Mouse (Mus musculus): ENCODE results near the gene Agtr1a. TPM values are rescaled to one million over a fixed set of nuclear protein-coding genes. Genes with fewer than 3 reads are reported as not detected.

The Agtr1a gene
- total and polyA plus RNA-seq, 2 experiments from 2014 or later: 0.94 to 1.8 TPM

DNA sequence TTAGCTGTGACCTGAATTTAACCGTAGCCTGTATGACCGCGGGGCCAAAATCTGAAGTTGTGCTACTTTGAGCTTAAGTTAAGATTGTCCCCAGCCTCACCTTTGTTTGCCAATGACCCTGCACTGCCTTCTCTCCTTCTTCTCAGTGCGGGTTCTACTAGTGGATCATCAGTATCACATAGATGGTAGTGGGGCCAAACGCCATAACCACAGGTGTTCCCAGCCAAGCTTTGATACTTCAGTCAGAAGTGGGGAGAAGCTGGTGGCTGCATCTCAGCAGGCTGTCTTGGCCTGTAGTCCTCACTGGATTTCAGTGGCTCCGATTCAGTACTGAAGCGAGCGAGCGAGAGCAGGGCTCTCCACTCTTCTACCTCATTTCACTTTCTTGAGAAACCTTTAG is 672 bp downstream of the Agtr1a start:
- no peaks in the 10 kb centered on the region for H3K27me3 ChIP-seq (ENCODE audit: insufficient read depth, low read length)
- no peak overlapping the region for H3K27ac ChIP-seq (ENCODE audit: low read depth, low read length)
- ATAC-seq (no peak), DNase-seq (no peak)
- no peaks in the 10 kb centered on the region for H3K36me3 ChIP-seq (ENCODE audit: insufficient read depth)
- peak overlapping the region; percentile 48 for H3K4me3 ChIP-seq (ENCODE audit: low read depth, low read length)
- 28% methylated on average over 9 of the region's 9 CpGs for WGBS
- TF ChIP-seq CTCF (IDR thresholded peaks at IDR 0.05; ENCODE audit: low read depth): no peak
- H3K4me1 ChIP-seq (ENCODE audit: insufficient read depth): no peaks in the 10 kb centered on the region
- peak overlapping the region; percentile 97 for H3K4me2 ChIP-seq (ENCODE audit: low read depth)
- H3K9ac ChIP-seq: peak overlapping the region; percentile 53; the same call in 1 of the 2 replicates
- H3K9me3 ChIP-seq (ENCODE audit: low read length): no peaks in the 10 kb centered on the region

DNA sequence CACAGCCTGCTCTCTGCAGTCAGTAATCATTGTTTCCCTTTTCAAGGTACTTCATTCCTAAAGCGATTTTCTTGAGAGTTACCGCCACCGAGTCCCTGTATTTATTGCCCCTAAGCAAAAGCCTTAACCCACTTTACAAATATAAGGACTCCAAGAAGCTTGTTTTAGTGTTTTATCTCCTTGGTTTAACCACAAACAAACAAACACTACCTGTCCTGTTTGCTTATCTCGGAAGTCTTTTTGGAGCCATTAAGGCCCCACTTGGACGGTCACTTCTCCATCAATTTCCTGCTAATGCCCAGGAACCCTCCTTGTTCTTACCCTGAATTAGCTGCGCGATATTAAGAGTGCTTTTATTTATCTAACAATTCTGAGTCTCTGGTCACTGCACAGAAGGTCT is 1.4 kb downstream of the Agtr1a start:
- H3K9me3 ChIP-seq (ENCODE audit: low read length): no peaks in the 10 kb centered on the region
- H3K4me1 ChIP-seq (ENCODE audit: insufficient read depth): no peaks in the 10 kb centered on the region
- DNase-seq: no peak
- no peak for TF ChIP-seq CTCF (IDR thresholded peaks at IDR 0.05; ENCODE audit: low read depth)
- 84% methylated on average over 7 of the region's 7 CpGs for WGBS
- no peaks in the 10 kb centered on the region for H3K36me3 ChIP-seq (ENCODE audit: insufficient read depth)
- no peak overlapping the region for H3K27ac ChIP-seq (ENCODE audit: low read depth, low read length)
- H3K4me3 ChIP-seq (ENCODE audit: low read depth, low read length): no peak overlapping the region
- ATAC-seq: no peak
- H3K9ac ChIP-seq: no peak overlapping the region
- H3K4me2 ChIP-seq (ENCODE audit: low read depth): no peak overlapping the region
- H3K27me3 ChIP-seq (ENCODE audit: insufficient read depth, low read length): no peaks in the 10 kb centered on the region

DNA sequence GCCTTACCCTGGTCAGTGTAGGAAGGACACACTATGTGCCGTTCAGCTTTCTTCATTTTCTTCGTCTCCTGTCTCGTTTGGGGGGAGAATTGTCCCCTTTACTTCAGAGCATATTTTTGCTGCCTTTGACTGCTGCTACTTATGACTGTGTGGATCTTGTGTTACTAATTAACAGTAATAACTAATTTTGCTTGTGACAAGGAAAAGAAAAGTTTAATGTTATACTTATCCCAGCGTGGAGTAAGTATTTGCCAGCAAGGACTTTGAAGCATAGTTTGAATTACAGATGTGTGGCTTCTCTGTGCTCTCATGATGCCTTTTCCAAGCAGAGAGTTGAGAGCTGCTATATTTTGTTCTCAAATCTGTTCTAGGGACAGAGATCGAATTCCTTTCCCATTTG is 2.3 kb downstream of the Agtr1a start:
- TF ChIP-seq CTCF (IDR thresholded peaks at IDR 0.05; ENCODE audit: low read depth): no peak
- Histone ChIP-seq H3K4me3 (ENCODE audit: low read depth, low read length) (no peak overlapping the region), H3K9me3 (ENCODE audit: low read length) (no peaks in the 10 kb centered on the region), H3K4me1 (ENCODE audit: insufficient read depth) (no peaks in the 10 kb centered on the region), H3K9ac (no peak overlapping the region), H3K27ac (ENCODE audit: low read depth, low read length) (no peak overlapping the region), H3K27me3 (ENCODE audit: insufficient read depth, low read length) (no peaks in the 10 kb centered on the region), H3K36me3 (ENCODE audit: insufficient read depth) (no peaks in the 10 kb centered on the region), H3K4me2 (ENCODE audit: low read depth) (no peak overlapping the region)
- no peak for ATAC-seq
- no peak for DNase-seq
- 86% methylated on average over 5 of the region's 5 CpGs for WGBS

DNA sequence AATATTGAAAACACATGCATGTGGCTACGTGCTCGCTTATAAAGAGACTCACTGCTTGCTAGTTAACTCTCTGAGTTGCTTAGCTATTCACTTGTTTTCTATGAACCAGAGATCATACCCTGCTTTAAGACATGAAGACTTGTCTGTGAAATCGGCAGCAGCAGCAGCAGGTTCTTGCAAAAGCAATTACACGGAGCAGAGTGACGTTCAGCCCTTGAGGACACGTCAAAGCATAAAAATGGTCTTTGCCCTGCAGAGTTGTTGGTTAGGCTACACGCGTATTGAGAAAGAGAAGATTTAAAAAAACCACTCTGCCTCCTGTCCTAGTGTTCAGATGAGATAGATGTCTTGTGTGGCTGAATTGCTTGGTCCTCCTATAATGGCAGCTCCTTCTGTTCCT is 3.7 kb downstream of the Agtr1a start:
- ATAC-seq (no peak), DNase-seq (no peak)
- WGBS: 88% methylated on average over 8 of the region's 8 CpGs
- Histone ChIP-seq H3K4me2 (ENCODE audit: low read depth) (no peak overlapping the region), H3K36me3 (ENCODE audit: insufficient read depth) (no peaks in the 10 kb centered on the region), H3K27me3 (ENCODE audit: insufficient read depth, low read length) (no peaks in the 10 kb centered on the region), H3K9me3 (ENCODE audit: low read length) (no peaks in the 10 kb centered on the region), H3K4me3 (ENCODE audit: low read depth, low read length) (no peak overlapping the region), H3K4me1 (ENCODE audit: insufficient read depth) (no peaks in the 10 kb centered on the region), H3K9ac (no peak overlapping the region), H3K27ac (ENCODE audit: low read depth, low read length) (no peak overlapping the region)
- no peak for TF ChIP-seq CTCF (IDR thresholded peaks at IDR 0.05; ENCODE audit: low read depth)

DNA sequence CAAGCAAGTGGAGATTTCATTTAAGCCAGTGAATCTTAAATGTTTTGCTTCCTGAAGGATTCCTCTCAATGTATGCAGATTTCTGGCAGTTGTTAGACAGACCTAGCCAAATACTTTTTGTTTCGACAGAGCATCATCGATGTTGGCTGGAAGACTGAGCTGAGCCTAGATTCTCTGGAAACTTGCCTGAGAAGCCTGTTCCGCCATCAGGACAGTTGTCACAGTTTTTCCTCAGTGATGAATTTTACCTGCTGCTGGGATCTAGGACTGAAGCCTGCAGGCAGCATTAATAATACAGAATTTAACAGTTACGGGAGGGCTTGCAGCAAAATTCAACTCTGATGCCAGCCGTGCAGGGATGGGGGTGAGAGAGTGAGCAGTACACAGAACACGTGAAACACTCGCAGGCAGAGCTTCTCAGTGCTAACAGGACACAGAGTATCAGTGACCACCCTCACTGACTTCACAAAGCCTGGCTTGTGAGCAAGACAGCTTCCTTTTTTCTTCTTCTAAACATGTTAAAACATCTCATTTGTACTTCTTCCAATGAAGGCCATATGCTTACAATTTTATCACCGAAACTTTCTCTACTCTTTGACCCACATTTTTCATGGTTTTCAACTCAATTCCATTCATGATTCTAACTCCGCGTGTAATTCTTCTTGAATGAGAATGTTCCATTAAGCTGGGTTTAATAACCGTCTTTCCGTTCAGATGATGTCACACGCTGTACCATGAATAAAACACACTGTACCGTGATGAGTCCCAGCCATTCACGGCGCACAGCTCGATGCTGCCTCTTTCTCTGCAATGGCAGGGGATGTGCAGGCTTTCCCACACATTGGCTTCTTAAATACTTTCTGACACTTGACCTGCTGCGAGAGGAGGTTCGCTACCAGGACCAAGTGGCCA is 6.0 kb downstream of the Agtr1a start:
- peak; percentile 92 for ATAC-seq
- peak; percentile 52 for DNase-seq
- no peak overlapping the region for H3K9ac ChIP-seq

DNA sequence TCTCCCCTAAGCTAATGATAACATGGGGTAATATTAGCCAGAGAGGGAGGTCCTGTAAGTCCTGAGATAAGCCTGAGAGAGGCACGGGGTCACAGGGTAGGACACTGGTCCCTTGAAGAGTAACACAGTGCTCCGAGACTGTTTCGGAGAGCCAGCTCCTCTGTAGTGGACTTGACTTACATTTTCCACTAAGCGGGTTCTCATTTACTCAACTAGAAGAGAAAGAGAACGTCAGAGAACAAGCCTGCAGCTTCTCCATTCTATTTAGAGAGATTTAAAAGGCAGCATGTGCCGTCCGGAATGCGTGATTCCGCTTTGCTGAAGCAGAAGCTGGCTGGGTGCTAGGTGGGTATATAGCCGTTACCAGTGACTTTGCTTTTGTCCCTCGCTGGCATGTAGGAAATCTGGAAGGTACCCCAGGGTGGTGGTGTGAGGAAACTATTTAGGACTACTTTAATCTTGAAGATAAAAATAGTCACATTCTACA is 9.2 kb downstream of the Agtr1a start:
- no peaks in the 10 kb centered on the region for H3K36me3 ChIP-seq (ENCODE audit: insufficient read depth)
- 87% methylated on average over 11 of the region's 11 CpGs for WGBS
- no peak overlapping the region for H3K4me2 ChIP-seq (ENCODE audit: low read depth)
- H3K27ac ChIP-seq (ENCODE audit: low read depth, low read length): no peak overlapping the region
- H3K4me1 ChIP-seq (ENCODE audit: insufficient read depth): no peaks in the 10 kb centered on the region
- H3K9ac ChIP-seq: no peak overlapping the region
- DNase-seq (no peak), ATAC-seq (no peak)
- H3K9me3 ChIP-seq (ENCODE audit: low read length): no peaks in the 10 kb centered on the region
- TF ChIP-seq CTCF (IDR thresholded peaks at IDR 0.05; ENCODE audit: low read depth): no peak
- no peak overlapping the region for H3K4me3 ChIP-seq (ENCODE audit: low read depth, low read length)
- no peaks in the 10 kb centered on the region for H3K27me3 ChIP-seq (ENCODE audit: insufficient read depth, low read length)

More for the DNA sequence above, 6.0 kb downstream of the Agtr1a start:
- no peaks in the 10 kb centered on the region for H3K27me3 ChIP-seq (ENCODE audit: insufficient read depth, low read length)
- H3K4me3 ChIP-seq (ENCODE audit: low read depth, low read length): no peak overlapping the region
- no peak overlapping the region for H3K27ac ChIP-seq (ENCODE audit: low read depth, low read length)
- H3K4me2 ChIP-seq (ENCODE audit: low read depth): peak overlapping the region; percentile 17
- H3K4me1 ChIP-seq (ENCODE audit: insufficient read depth): no peaks in the 10 kb centered on the region
- 55% methylated on average over 19 of the region's 19 CpGs for WGBS
- H3K9me3 ChIP-seq (ENCODE audit: low read length): no peaks in the 10 kb centered on the region
- TF ChIP-seq CTCF (IDR thresholded peaks at IDR 0.05; ENCODE audit: low read depth): no peak
- H3K36me3 ChIP-seq (ENCODE audit: insufficient read depth): no peaks in the 10 kb centered on the region

DNA sequence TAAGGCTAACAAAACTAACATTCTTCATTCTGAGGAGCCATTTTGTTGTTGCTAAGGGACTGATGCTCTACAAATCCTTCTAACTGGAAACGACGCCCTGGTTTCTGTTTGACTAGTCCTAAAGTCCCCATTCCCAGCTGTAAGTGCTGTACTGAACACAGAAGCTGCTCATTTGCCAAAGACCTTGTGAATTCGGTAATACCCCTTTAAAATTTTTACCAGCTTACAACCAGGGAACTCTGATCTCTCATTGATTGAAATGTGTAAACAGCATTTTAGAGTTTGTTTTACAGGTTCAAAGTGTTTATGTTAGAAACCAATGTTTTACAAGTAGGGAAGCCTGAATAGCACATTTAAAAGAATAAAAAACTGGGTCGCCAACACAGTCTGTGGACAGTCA is 10.6 kb downstream of the Agtr1a start:
- WGBS: 81% methylated on average over 4 of the region's 4 CpGs
- no peak for TF ChIP-seq CTCF (IDR thresholded peaks at IDR 0.05; ENCODE audit: low read depth)
- DNase-seq (no peak), ATAC-seq (no peak)
- H3K4me2 ChIP-seq (ENCODE audit: low read depth): no peak overlapping the region
- no peak overlapping the region for H3K27ac ChIP-seq (ENCODE audit: low read depth, low read length)
- H3K36me3 ChIP-seq (ENCODE audit: insufficient read depth): no peaks in the 10 kb centered on the region
- H3K9me3 ChIP-seq (ENCODE audit: low read length): no peaks in the 10 kb centered on the region
- H3K4me1 ChIP-seq (ENCODE audit: insufficient read depth): no peaks in the 10 kb centered on the region
- no peaks in the 10 kb centered on the region for H3K27me3 ChIP-seq (ENCODE audit: insufficient read depth, low read length)
- no peak overlapping the region for H3K9ac ChIP-seq
- no peak overlapping the region for H3K4me3 ChIP-seq (ENCODE audit: low read depth, low read length)
